Mouse (Mus musculus): ENCODE data around the gene Slc39a5.

DNA sequence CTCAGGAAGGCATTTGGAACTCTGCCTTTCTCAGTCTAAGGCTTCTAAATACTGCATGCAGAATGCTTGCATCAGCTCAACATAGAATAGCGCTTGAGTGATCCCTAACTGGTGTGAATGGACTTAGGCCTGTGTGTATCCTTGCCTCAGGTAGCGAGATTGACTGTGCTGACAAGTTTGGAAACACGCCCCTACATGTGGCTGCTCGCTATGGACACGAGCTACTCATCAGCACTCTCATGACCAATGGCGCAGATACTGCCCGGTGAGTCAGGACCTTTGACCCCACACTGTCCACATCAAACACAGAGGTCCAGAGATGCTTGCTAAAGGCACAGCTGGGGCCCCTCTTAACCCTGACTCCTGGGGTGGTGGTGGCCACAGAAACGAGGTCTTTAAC lies 18.5 kb downstream of the Slc39a5 start:
- TF ChIP-seq CTCF (IDR thresholded peaks at IDR 0.05; ENCODE audit: low read depth, low read length) (no peak), POLR2A (IDR thresholded peaks at IDR 0.05; ENCODE audit: extremely low read depth, insufficient read depth, low read length) (no peak)

Measured in liver, adult 2 months (tissue).